Mouse (Mus musculus) liver, adult (tissue): ENCODE measurements at regions not wholly inside any gene's neighbourhood (a gene's known extent, or its start where the extent isn't known, plus 50 kb on each side); places are given as distances from the start of the nearest gene placed in this dataset.

Experiments used
- GATA4 ChIP-seq: IDR thresholded peaks from 2 replicates; pipeline ENCODE4 v1.6.1; 2014; ENCODE audit warnings: mild to moderate bottlenecking, low read length; ENCODE audit not compliant: insufficient replicate concordance

GRCm38 (mm10) chr2:15273446-15273845 is 218.6 kb upstream of the Nsun6 start:
- no peak for TF ChIP-seq GATA4

GRCm38 (mm10) chr2:15260486-15261165 is 205.8 kb upstream of the Nsun6 start:
- peak; percentile 9; the same call in 1 of the 2 replicates for TF ChIP-seq GATA4

- no peak for TF ChIP-seq GATA4
These were observed 167.0 kb upstream of the Nsun6 start for GRCm38 (mm10) chr2:15221910-15222309.

DNA sequence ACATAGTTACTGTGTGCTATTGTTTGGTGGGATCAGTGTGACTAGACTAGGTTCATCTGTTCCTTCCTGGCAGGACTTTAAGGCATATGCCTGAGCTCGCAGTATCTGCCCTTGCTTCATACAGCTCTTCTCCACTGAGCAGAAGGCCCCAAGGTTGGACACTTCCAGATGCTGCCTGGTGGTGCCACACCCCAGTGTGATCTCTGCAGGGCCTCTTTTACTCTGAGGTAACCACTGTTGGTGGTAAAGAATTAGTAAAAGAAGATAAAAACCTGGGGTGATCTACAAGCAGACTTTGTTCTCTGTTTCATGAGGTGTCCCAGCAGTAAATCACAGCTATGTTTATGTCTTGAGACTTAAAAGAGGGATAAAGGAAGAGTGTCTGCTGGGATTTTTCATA is 133.2 kb upstream of the Nsun6 start:
- no peak for TF ChIP-seq GATA4

- TF ChIP-seq GATA4 = no peak
These were observed 126.1 kb upstream of the Nsun6 start for GRCm38 (mm10) chr2:15181000-15181399.

- TF ChIP-seq GATA4 = no peak
These were observed 111.7 kb upstream of the Nsun6 start for GRCm38 (mm10) chr2:15166435-15167024.

GRCm38 (mm10) chr2:15165830-15166229 is 111.0 kb upstream of the Nsun6 start:
- TF ChIP-seq GATA4 = no peak

DNA sequence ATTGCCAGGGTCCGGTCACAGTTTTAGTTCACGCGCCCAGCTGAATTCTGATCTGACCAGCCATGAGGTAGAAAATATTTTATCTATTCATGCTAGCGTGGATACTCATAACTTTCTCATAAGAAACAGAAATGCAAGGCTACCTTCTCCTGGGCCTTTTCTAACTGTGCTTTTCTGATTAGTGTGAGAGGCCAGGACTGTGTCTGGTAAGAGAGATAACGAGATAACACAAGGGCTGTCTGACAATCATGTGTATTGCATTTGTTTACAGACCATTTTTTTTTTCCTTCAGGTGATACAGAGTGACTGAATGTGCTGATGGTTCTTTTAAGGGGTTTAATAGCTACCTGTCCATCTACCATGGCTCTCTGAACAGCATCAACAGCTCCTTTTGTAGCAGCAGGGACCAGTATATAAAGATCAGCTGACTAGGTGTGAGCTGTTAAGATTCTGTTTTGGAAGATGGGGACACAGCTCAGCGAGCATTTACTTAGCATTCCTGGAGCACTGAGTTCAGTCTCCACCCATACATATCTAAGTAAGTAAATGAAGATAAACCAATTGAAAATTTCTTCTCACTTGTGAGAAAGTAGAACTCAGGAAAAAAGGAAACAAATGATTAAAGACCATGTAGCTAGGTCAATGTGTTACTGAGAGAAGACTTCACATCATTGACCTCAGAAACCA is 109.0 kb upstream of the Nsun6 start:
- TF ChIP-seq GATA4 = no peak

- TF ChIP-seq GATA4 = no peak
These were observed 107.0 kb upstream of the Nsun6 start for GRCm38 (mm10) chr2:15161831-15162230.

GRCm38 (mm10) chr2:15157622-15158021 is 102.8 kb upstream of the Nsun6 start:
- no peak for TF ChIP-seq GATA4

GRCm38 (mm10) chr2:15150823-15151222 is 96.0 kb upstream of the Nsun6 start:
- no peak for TF ChIP-seq GATA4

- peak; percentile 84 for TF ChIP-seq GATA4
These were observed 93.5 kb upstream of the Nsun6 start for GRCm38 (mm10) chr2:15148381-15148780.

GRCm38 (mm10) chr2:15146986-15147385 is 92.1 kb upstream of the Nsun6 start:
- no peak for TF ChIP-seq GATA4

- peak; percentile 50; the same call in 1 of the 2 replicates for TF ChIP-seq GATA4
These were observed 91.5 kb upstream of the Nsun6 start for GRCm38 (mm10) chr2:15146414-15146813.

GRCm38 (mm10) chr2:15144781-15145180 is 89.9 kb upstream of the Nsun6 start:
- no peak for TF ChIP-seq GATA4

DNA sequence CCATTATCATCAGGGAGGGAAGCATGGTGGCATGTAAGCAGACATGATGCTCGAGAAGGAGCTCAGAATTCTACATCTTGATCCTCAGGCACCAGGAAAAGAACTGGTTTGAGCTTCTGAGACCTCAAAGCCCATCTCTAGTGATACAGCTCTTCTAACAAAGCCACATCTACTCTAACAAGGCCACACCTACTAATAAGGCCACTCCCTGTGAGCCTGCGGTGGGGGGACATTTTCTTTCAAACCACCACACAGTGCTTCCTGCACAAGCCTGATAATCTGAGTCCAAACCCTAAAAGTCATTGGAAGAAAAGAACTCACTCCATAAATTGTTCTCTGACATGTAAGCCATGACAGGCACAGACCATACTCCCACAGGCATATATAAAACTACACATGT is 85.0 kb upstream of the Nsun6 start:
- TF ChIP-seq GATA4 = no peak
